Mouse (Mus musculus) liver, embryonic 14.5 days (tissue): ENCODE results near the gene Vkorc1. TPM values are rescaled to one million over a fixed set of nuclear protein-coding genes. Genes with fewer than 3 reads are reported as not detected.
A peak's percentile ranks its signal among the peaks of the same experiment; 100 is the strongest.

Experiments
- ATAC-seq: fragments of 200-750 bp; cut with Nextera tagmentation; 2 replicates; pipeline ENCODE4 v1.8.0; 2017; ENCODE audit warnings: moderate number of reproducible peaks, mild to moderate bottlenecking, moderate library complexity; ENCODE audit not compliant: insufficient read depth
- DNase-seq, 3 experiments: peaks; one replicate each; pipeline ENCODE4 v3.0.0-alpha.2; 2012 to 2013; ENCODE audit warnings: low read depth in 3 of 3, low spot score in 3 of 3
- H3K27ac ChIP-seq: fragments of 300-500 bp; sonication (generic); 2 replicates; pipeline ENCODE4 v1.5.1; 2014; ENCODE audit warnings: moderate library complexity, mild to moderate bottlenecking, control low read depth, inconsistent platforms
- H3K27me3 ChIP-seq: fragments of 300-500 bp; sonication (generic); 2 replicates; pipeline ENCODE4 v1.6.1; 2014; ENCODE audit warnings: mild to moderate bottlenecking, low read length, moderate library complexity; ENCODE audit not compliant: control insufficient read depth, insufficient read depth
- H3K36me3 ChIP-seq: fragments of 300-500 bp; sonication (generic); replicated peaks from 2 replicates; pipeline ENCODE4 v1.6.1; 2014; ENCODE audit warnings: low read depth; ENCODE audit not compliant: control insufficient read depth, insufficient read depth
- H3K4me1 ChIP-seq, 2 experiments: fragments of 200-500 bp in 1 of 2; fragments of 300-500 bp in 1 of 2; sonication (generic) in 1 of 2; replicated peaks; 2 replicates each; pipeline ENCODE4 v1.6.1; 2012 to 2014; ENCODE audit warnings: antibody characterized with exemption in 1 of 2, inconsistent platforms in 1 of 2, low read length in 1 of 2; ENCODE audit not compliant: control insufficient read depth in 2 of 2, insufficient read depth in 2 of 2
- H3K4me2 ChIP-seq: fragments of 300-500 bp; sonication (generic); 2 replicates; pipeline ENCODE4 v1.6.1; 2014; ENCODE audit warnings: low read depth, mild to moderate bottlenecking, control low read depth, moderate library complexity
- H3K4me3 ChIP-seq, 2 experiments: fragments of 200-500 bp in 1 of 2; fragments of 300-500 bp in 1 of 2; sonication (generic) in 1 of 2; 2 replicates each; pipeline ENCODE4 v1.5.1; 2012 to 2014; ENCODE audit warnings: low read depth in 2 of 2, low read length in 2 of 2, mild to moderate bottlenecking in 2 of 2, control low read depth in 1 of 2, inconsistent platforms in 1 of 2, moderate library complexity in 1 of 2; ENCODE audit not compliant: insufficient read depth in 1 of 2
- H3K9ac ChIP-seq: fragments of 300-500 bp; sonication (generic); replicated peaks from 2 replicates; pipeline ENCODE4 v1.6.1; 2014; ENCODE audit warnings: mild to moderate bottlenecking, control low read depth, moderate library complexity
- H3K9me3 ChIP-seq: fragments of 300-500 bp; sonication (generic); 2 replicates; pipeline ENCODE4 v1.6.1; 2016; ENCODE audit warnings: low read length, mixed read lengths; ENCODE audit not compliant: control insufficient read depth
- CTCF ChIP-seq: IDR thresholded peaks from 2 replicates; pipeline ENCODE4 v1.5.1; 2016; ENCODE audit warnings: antibody characterized with exemption, low read depth, control low read depth
- EP300 ChIP-seq: IDR thresholded peaks from 2 replicates; pipeline ENCODE4 v1.6.1; 2016; ENCODE audit warnings: antibody characterized with exemption, low read depth
- WGBS: fragments of 180-500 bp; shearing (Covaris S2); extraction: QIAGEN DNeasy Blood & Tissue Kit; methylation state at CpG from one replicate; pipeline ENCODE4 v1.1.7; 2014; ENCODE audit not compliant: insufficient replicate concordance; 5-methylcytosine and 5-hydroxymethylcytosine counted together
- polyA plus RNA-seq, 2 experiments: library from polyadenylated mRNA; depleted of rRNA in 1 of 2; stranded (reverse) in 1 of 2; unstranded in 1 of 2; fragments of >200 nt; fragmentation: Nextera tagmentation in 1 of 2; extraction: Ambion mirVana in 1 of 2; gene quantifications; 2 replicates each; pipeline versions ENCODE4 v1.2.1 to v1.2.3; 2012 to 2014

The Vkorc1 gene
- polyA plus RNA-seq, 2 experiments, result 74.0 to 107 TPM

GRCm38 (mm10) chr7:127930636-127931035 lies 35.2 kb upstream of the Vkorc1 start:
- DNase-seq, result no peak
- Histone ChIP-seq H3K27ac (no peak overlapping the region), H3K9me3 (no peaks in the 10 kb centered on the region)

GRCm38 (mm10) chr7:127929923-127930322 lies 34.5 kb upstream of the Vkorc1 start, which contains the start of gene Prss8:
Gene Prss8 (minus strand): TSS chr7:127930104.
- Histone ChIP-seq H3K9me3 (no peaks in the 10 kb centered on the region), H3K4me3 (peak within 1 kb of the TSS; percentile 41 to 48), H3K36me3 (no peaks in the 10 kb centered on the region; the same call in 1 of the 2 replicates), H3K27me3 (no peaks in the 10 kb centered on the region), H3K27ac (no peak within 1 kb of the TSS), H3K4me1 (peaks cover 2 to 15% of the 10 kb centered on the region in 2 experiments; a peak in 3 of 4 replicates), H3K9ac (peak within 1 kb of the TSS; percentile 48), H3K4me2 (peak within 1 kb of the TSS; percentile 55)
- DNase-seq (no peak), ATAC-seq (no peak)
- WGBS, result 26% methylated on average over 6 of the region's 6 CpGs
- TF ChIP-seq CTCF (no peak), EP300 (no peak)

More at GRCm38 (mm10) chr7:127930636-127931035, 35.2 kb upstream of the Vkorc1 start:
- Histone ChIP-seq H3K4me3 (no peak overlapping the region), H3K36me3 (no peaks in the 10 kb centered on the region), H3K9ac (no peak overlapping the region), H3K27me3 (no peaks in the 10 kb centered on the region), H3K4me2 (no peak overlapping the region), H3K4me1 (peaks cover 2 to 16% of the 10 kb centered on the region in 2 experiments; a peak in 3 of 4 replicates)
- TF ChIP-seq CTCF, result no peak
- TF ChIP-seq EP300, result no peak
- no peak for ATAC-seq
- 71% methylated on average over 5 of the region's 5 CpGs for WGBS

GRCm38 (mm10) chr7:127928596-127928995 lies 33.2 kb upstream of the Vkorc1 start:
- Histone ChIP-seq H3K9me3 (no peaks in the 10 kb centered on the region), H3K27ac (no peak overlapping the region), H3K36me3 (no peaks in the 10 kb centered on the region; the same call in 1 of the 2 replicates), H3K4me2 (peak overlapping the region; percentile 55), H3K27me3 (no peaks in the 10 kb centered on the region), H3K4me1 (peaks cover 2 to 7% of the 10 kb centered on the region in 2 experiments; a peak in 3 of 4 replicates), H3K9ac (no peak overlapping the region), H3K4me3 (peak overlapping the region in 1 of 2 experiments; percentile 48; a peak in 2 of 4 replicates)
- ATAC-seq (no peak), DNase-seq (no peak)
- WGBS, result 62% methylated on average over 5 of the region's 5 CpGs
- no peak for TF ChIP-seq CTCF
- no peak for TF ChIP-seq EP300

- H3K9ac ChIP-seq, result no peak overlapping the region
- H3K4me1 ChIP-seq, result peaks cover 2 to 7% of the 10 kb centered on the region in 2 experiments; a peak in 3 of 4 replicates
- no peak for DNase-seq
- ATAC-seq, result no peak
- H3K27me3 ChIP-seq, result no peaks in the 10 kb centered on the region
- H3K4me3 ChIP-seq, result no peak overlapping the region
- TF ChIP-seq EP300 (no peak), CTCF (no peak)
- no peaks in the 10 kb centered on the region for H3K9me3 ChIP-seq
- no peaks in the 10 kb centered on the region; the same call in none of the 2 replicates for H3K36me3 ChIP-seq
- no peak overlapping the region for H3K4me2 ChIP-seq
- no peak overlapping the region for H3K27ac ChIP-seq
- WGBS, result 82% methylated on average over 11 of the region's 11 CpGs
These were observed 32.3 kb upstream of the Vkorc1 start for GRCm38 (mm10) chr7:127927726-127928125.

- Histone ChIP-seq H3K9me3 (no peaks in the 10 kb centered on the region), H3K36me3 (no peaks in the 10 kb centered on the region; the same call in none of the 2 replicates), H3K27ac (no peak overlapping the region), H3K9ac (no peak overlapping the region), H3K4me1 (peaks cover 2 to 14% of the 10 kb centered on the region in 2 experiments; a peak in 3 of 4 replicates), H3K27me3 (no peaks in the 10 kb centered on the region), H3K4me2 (no peak overlapping the region), H3K4me3 (no peak overlapping the region)
- 78% methylated on average over 11 of the region's 11 CpGs for WGBS
- DNase-seq (no peak), ATAC-seq (no peak)
- TF ChIP-seq CTCF, result no peak
- TF ChIP-seq EP300, result no peak
These were observed 31.4 kb upstream of the Vkorc1 start for GRCm38 (mm10) chr7:127926846-127927245.
